In genomic region chr15:32778599-32779273, GRCm38 (mm10) we compare ENCODE assay signal across 8 mouse cellular contexts.
DNase-seq lines count a peak whose midpoint lies in the region; ATAC-seq and TF ChIP-seq lines count a peak whose summit lies in the region.
"Not testable (repeated sequence)": the region's sequence is repeated elsewhere in the genome, so short reads cannot be mapped to it uniquely, and the experiment has no call there.

No protein-coding gene starts in this region.

- not testable (repeated sequence) for H3K36me3 ChIP-seq in hindbrain, embryonic 12.5 days; liver, embryonic 16.5 days (ENCODE audit: control insufficient read depth, insufficient read depth); neural tube, embryonic 13.5 days

- TF ChIP-seq CTCF in gastrocnemius, adult 2 months (IDR thresholded peaks at IDR 0.05) = peak; percentile 4; the same call in 1 of the 2 replicates

- peak; percentile 97 for ATAC-seq in hindbrain, embryonic 12.5 days (ENCODE audit: low FRiP score)
- peak; percentile 48 for ATAC-seq in liver, embryonic 16.5 days (ENCODE audit: low read depth)
- ATAC-seq in neural tube, embryonic 13.5 days (ENCODE audit: low read depth) = peak; percentile 98

- not testable (repeated sequence) for H3K4me1 ChIP-seq in hindbrain, embryonic 12.5 days; liver, embryonic 16.5 days (ENCODE audit: control insufficient read depth, low read depth, low read length); neural tube, embryonic 13.5 days (replicated peaks)

- H3K27ac ChIP-seq in gastrocnemius, adult 2 months = peak overlapping the region; percentile 72
- H3K27ac ChIP-seq in hindbrain, embryonic 12.5 days = 0 out of 2 replicates have a peak overlapping the region, but pooled peaks have one; percentile 30
- not testable (repeated sequence) for H3K27ac ChIP-seq in liver, embryonic 16.5 days (ENCODE audit: low read length); neural tube, embryonic 13.5 days (replicated peaks)

- WGBS in hindbrain, embryonic 12.5 days = under 1% methylated on average over 33 of the region's 34 CpGs
- WGBS in liver, embryonic 16.5 days (ENCODE audit: insufficient replicate concordance) = under 1% methylated on average over 33 of the region's 34 CpGs
- 2% methylated on average over 33 of the region's 34 CpGs for WGBS in neural tube, embryonic 13.5 days

- DNase-seq in adrenal gland, adult (ENCODE audit: inconsistent age in 2 of 2, low spot score in 1 of 2) = peak; percentile 81 to 93
- peak; percentile 79 for DNase-seq in embryo, embryonic 10.5 days (ENCODE audit: low spot score)
- DNase-seq in gastrocnemius, adult 2 months = peak; percentile 89
- peak; percentile 43 for DNase-seq in layer of hippocampus, adult 9-10 months (ENCODE audit: low spot score)
- peak; percentile 8 for DNase-seq in thymus, postnatal 4 days

- peak overlapping the region; percentile 66 for H3K9ac ChIP-seq in hindbrain, embryonic 12.5 days
- not testable (repeated sequence) for H3K9ac ChIP-seq in liver, embryonic 16.5 days (ENCODE audit: low read depth, low read length)
- H3K9ac ChIP-seq in neural tube, embryonic 13.5 days = peak overlapping the region; percentile 63

- H3K4me3 ChIP-seq in gastrocnemius, adult 2 months = peak overlapping the region; percentile 74
- H3K4me3 ChIP-seq in hindbrain, embryonic 12.5 days = peak overlapping the region; percentile 52
- H3K4me3 ChIP-seq in liver, embryonic 16.5 days (ENCODE audit: low read depth, low read length) = peak overlapping the region; percentile 45
- peak overlapping the region; percentile 51 for H3K4me3 ChIP-seq in neural tube, embryonic 13.5 days

- H3K4me2 ChIP-seq in hindbrain, embryonic 12.5 days (replicated peaks) = peak overlapping the region; percentile 82
- H3K4me2 ChIP-seq in liver, embryonic 16.5 days (ENCODE audit: low read depth, low read length) = peak overlapping the region; percentile 53
- peak overlapping the region; percentile 72 for H3K4me2 ChIP-seq in neural tube, embryonic 13.5 days

- not testable (repeated sequence) for H3K9me3 ChIP-seq in hindbrain, embryonic 12.5 days (replicated peaks); liver, embryonic 16.5 days (replicated peaks; ENCODE audit: control insufficient read depth, low read length); neural tube, embryonic 13.5 days

- not testable (repeated sequence) for H3K27me3 ChIP-seq in hindbrain, embryonic 12.5 days; liver, embryonic 16.5 days (ENCODE audit: control insufficient read depth, insufficient read depth, low read depth, low read length); neural tube, embryonic 13.5 days

- intact Hi-C loops in gastrocnemius, adult 2 months (cut with DNase I) = not testable (repeated sequence)

Comparison
In these comparisons a context has a peak if more than half of its experiments do, and no peak if none do; other contexts are left out.
1. DNase-seq: peak in every context shown above with its lines; median percentile 89 in gastrocnemius, adult 2 months; 87 in adrenal gland, adult; 79 in embryo, embryonic 10.5 days; 43 in layer of hippocampus, adult 9-10 months; 8 in thymus, postnatal 4 days.
2. ATAC-seq: peak in every context shown above with its lines; median percentile 98 in neural tube, embryonic 13.5 days; 97 in hindbrain, embryonic 12.5 days; 48 in liver, embryonic 16.5 days.